Mouse (Mus musculus) spleen, adult 12 weeks (tissue): ENCODE results near the gene Fyn.

Experiments used
- DNase-seq: peaks from one replicate; pipeline ENCODE4 v3.0.0; 2022; ENCODE audit warnings: low spot score

Fyn gene

DNA sequence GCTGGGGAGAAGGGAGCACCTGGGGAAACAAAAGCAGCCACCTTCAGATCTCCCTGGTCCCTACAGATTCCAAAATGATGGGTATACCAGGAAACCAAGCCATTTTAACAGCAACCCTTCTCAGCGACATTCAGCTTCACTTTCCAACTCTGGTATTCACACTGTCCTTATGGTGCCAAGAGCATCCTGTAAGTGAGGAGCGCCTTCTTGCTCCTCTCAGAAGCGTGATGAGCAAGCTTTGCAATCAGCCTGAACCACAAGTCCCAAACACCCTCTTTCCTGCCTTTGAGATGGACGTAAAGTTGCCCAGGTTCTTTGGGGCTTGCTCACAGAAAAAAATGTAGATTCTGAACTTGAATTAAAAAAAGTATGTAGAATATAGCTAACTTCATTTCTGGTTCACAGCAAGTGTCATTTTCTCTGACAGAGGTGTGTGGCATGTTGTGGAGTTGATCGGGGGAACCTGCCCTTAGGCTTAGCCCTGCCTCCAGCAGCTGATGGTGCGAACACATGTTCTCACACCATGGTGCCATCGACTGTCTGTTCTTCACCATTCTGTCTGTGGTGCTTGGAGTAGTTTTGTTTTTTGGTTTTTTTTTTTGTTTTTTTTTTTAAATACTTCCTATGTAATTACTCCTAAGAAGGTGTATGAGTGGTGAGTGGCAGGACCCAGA, 102.5 kb downstream of the Fyn start:
- no peak for DNase-seq

DNA sequence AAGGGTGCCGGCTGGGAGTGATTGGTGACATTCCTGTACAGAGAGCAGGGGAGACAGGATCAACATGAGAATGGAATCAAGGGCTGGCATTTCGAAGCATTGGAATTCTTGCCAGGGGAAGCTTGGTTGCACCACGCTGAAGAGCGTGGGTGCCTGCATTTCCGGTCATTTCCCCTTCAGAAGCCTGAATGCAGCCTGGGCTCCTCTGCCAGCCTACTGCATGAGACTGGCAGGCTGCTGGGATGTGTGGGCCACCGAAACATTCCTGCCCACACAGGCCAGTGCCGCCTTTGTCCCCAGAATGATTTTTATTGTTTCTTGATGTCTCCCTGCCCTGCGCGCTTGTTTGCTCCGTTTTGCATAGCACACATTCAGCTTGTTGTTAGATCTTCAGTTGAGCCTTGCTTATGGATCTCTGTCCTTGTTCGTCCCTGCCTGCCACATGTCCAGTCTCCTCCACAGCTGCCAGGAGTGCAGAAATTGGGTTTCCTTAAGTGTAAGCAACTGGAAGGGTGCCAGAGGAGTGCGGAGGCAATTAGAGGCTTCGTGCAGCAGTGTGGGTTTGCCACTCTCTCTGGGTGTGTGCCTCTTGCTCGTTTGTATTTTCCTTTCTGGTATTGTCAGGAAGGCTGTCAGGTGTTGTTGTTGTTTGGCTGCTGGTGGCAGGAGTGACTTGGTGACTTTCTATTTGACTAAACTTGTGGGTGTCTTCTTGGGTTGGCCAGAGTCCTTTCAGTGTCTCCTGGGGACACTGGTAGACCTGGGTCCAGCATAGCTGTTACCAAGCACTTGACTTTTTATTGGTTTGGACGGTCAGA, 103.3 kb downstream of the Fyn start:
- DNase-seq: no peak

DNA sequence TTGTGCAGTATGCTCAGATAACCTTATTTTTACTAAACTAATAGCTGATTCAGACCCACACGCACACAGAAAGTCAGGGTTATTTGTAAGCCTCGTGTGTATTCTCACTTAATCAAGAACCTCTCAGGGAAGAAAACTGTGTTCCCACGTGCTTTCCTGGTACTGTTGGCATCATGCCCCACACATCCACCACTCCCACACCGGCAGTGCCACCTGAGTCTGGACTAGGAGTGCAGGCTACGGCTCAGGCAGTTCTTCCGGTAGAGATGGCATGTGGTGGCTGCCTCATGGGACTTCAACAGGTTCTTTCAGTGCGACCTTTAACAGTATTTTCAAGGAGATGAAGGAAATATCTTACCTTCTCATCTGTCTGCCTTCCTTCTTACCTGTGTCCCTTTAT, 104.3 kb downstream of the Fyn start:
- no peak for DNase-seq

DNA sequence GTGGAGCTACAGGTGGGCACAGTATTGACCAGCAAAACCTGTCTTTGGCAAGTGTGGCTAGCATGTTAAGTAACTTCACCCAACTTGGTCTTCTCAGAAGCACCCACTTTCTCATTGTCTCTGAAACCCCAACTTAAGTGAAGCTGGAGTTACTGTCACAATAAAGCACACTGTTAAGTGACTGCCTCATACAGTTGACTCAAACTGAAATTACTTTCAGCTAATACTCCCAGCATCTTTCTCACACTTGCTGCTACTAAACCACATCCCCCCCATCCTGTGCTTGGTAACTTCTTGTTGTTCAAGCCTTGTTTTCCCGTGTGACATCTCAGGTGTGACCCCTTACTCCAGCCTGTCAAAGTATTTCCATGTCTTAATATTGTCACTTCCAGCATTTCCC, 110.7 kb downstream of the Fyn start:
- DNase-seq: no peak

DNA sequence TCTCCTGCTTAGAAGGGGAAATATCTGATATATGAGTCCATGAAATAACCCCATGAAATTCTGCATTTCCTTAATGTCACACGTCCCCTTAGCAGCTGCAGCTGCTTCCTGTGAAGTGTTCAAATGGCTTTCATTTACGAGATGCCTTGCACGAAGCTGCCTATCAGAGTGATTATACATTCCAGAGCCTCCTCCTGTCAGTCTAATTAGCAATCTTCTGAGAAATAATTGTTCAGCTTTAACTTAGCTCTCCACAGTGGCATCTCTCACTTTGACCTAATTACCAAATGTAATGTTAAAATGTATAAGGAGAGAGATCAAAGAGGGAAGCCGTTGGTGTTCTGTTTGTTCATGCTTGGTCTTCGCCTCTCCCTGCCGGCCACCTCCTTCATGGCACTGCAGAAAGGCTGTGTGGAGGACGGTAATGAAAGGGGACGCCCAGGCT, 115.7 kb downstream of the Fyn start:
- no peak for DNase-seq

DNA sequence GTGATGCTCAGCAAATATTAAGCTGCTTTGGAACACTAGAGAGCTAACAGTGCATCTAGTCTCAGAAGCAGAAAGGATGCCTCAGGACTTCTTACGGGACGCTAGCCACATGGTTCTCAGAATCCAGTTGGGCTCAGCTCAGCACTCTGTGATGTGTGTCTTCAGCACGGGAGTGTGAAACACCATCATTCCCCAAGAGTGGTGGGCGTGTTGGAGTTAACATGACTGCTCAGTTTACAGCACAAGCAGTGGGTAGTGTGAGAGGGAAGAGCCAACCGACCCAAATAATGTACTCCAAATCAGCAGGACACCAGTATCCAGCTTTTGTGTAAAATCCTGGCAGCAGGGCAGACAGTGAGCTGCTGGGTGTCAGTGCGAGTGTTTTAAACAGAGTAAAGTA, 116.2 kb downstream of the Fyn start:
- DNase-seq: no peak

DNA sequence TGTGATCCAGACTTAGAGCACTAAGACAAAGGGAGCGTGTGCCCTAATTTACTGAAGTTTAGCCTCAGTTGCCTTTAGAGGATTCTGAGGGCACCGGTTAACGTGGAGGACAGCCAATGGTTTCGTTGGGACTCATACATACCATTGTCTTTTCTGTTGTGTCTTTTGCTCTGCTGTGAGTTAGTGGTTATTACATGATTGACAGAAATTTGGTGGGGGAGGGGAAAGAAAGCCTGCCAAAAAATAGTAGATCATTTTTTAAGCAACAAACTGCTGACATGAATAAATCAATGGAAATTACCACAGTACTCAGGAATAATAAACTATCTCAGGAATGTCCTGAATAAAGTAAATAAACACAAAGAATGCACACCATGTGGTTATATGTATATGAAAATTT, 117.3 kb downstream of the Fyn start:
- no peak for DNase-seq

DNA sequence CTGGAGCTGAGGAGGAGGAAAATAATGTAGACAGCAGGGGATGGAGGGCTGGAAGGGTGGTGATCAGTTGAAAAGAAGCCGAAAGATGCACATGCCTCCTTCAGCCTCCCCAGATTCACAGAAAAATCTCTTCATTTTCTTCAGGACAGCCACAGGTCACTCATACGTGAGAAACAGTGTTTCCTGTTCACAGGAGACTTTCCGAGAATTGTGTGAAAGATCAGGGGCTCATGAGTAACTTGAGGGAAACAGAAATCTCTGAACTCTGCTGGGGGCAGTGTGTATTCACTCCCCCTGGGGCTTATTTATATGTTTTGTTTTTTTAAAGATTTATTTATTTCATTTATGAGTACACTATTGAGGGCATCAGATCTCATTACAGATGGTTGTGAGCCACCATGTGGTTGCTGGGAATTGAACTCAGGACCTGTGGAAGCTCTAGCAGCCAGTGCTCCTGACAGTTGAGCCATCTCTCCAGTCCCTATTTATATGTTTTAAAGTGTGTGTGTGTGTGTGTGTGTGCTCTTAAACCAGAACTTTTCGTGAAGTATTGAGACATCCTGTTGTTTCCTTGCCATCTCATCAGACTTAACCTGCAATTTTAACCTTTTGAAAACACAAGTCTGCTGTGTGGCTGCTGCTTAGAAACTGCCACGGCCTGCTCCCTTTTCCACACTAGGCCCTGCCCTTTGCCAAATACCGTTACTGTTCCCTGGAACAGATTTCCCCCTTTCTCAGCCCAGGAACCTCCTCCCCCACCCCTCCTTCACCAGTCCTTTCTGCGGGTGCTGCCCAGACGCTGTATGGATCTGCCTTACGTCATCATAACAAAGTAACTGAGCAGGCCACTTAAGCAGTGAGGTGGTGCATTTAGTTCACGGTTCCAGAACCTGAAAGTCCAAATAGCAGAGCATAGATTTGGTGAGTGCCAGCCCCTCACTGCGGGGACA, 118.1 kb downstream of the Fyn start:
- no peak for DNase-seq

DNA sequence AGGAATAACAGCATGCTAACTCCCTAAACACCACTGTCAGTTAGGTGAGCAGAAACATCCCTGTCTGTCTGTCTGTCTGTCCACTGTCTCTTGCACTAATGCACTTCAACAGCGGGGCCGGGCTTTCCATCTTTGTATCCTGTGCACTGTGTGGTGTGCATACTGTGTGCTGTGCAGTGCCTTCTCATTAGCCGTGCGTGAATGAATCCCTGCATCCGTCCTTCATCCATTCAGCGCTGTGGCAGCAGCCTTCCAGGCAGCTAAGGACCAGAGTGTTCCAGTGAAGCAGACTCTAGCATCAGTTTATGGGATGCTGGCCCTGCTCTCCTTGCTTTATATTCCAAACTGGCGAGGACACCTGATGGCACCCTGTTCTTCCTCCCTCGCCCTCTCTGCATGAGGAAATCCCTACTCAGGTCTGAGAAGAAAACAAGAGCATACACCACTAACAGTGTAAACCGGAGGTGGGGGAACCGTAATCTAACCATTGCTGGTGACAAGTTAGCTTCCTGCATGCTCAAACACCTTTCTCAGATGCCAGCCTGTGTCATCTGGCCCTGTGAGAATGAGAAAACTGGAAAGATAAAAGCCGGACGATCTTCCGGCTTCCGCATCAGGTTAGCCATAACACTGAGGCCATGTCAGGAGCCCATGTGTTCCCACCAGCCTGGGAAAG, 119.2 kb downstream of the Fyn start:
- no peak for DNase-seq

DNA sequence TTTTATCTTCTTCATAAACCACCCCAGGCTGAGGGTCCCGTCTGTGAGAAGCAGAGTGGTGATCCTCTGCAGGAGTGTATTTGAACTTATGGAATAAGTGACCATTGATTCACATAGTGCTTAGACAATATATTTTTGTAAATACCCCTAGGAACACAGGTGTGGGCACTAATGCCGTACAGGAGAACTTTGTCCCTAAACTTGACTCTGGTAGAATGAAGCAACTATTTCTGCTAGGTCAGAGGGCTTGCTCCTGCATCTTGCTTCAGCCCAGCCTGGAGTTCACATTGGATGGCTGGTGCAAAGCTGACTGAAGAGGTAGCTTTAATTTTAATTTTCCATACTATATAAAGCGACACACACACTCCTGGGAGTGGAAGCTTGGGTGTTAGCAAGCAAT, 119.9 kb downstream of the Fyn start:
- DNase-seq: no peak

DNA sequence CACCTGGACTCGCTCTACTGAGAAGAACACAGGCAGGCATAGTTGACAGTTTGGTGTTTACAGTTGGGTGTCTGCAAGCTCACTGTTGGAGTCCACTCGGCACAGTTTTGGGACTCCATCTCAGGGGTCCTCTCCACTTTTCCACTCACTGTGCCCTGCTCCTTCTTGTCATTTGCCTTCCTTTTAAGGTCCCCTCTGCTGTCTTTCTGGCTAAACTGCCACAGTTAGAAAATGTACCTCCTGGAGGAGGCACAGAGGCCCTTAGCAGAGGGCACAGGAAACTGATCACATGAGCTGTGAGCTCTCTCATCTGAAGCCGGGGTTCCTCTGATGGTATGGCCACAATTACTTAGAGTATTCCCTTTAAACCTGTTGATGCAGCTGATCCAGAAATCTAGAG, 120.3 kb downstream of the Fyn start:
- DNase-seq: no peak

DNA sequence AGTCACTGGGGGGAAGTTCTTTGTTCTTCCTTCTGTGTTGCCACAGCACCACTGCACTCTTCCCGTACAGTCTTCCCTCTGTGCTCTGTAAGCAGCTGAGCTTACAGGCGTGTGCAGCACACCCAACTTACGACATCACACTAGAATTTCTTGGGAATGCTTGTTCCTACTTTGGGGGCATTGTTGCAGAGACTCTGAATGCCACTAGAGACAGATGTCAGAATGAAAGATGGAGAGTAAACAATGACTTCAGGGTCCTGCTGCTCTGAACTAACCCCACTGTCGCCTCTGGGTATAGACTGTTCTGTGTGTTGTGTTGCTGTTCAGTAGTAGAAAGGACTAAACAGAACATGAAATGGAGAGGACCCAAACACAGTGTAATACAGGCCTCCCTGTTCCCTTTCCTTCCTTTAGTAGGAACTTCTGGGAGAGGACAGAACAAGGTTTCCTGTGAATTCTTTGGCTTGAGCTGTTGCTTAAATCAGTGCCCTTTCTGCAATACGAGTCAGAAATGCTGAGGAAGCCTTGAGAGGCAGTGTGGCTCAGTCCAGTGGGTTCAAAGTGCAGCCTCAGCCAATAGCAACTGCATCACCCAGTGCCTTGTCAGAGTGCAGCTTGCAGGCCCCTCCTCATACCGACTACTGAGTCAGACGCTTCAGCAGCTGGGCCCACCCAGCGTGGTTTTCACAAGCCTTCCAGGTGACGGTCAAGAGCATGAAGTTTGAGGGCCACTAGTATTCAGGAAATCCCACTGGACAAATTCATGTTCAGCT, 121.9 kb downstream of the Fyn start:
- DNase-seq: no peak

DNA sequence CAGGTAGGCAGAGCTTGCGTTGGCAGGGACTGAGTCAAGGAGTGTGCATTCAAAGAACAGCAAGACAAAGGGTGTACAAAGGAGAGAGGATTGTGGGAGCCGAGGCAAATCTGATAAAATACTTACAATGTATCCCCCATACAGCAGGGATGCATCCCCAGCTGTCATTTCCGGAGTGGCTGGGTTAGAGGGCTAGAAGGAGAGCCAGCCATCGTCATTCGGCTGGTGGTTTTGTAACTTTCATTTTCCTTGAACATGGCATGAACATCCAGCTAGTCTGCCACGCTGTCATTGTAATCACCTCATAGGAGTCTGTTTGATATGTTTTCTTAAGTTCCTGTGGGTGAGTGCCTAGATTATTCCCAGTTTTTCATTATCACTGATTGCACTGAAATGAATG, 123.5 kb downstream of the Fyn start:
- DNase-seq: no peak

DNA sequence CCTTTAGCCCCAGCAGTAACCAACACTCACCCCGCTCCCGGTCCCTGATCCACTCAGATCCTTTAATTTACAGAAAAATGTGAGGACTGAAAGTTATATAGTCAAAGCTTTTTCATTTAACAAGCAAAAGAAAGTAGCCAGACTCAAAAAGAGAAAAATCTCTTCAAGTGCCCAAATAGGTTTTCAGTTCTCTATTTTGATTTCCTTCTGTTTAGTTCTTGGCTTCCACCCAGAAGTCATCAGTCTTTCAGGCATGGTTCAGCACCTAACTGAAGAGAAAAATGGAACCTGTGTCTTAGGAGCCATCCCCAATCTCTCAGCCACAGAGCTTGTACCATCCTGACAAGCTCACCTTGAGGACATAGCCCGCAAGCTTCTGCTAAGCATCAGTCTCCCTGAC, 124.4 kb downstream of the Fyn start:
- no peak for DNase-seq

DNA sequence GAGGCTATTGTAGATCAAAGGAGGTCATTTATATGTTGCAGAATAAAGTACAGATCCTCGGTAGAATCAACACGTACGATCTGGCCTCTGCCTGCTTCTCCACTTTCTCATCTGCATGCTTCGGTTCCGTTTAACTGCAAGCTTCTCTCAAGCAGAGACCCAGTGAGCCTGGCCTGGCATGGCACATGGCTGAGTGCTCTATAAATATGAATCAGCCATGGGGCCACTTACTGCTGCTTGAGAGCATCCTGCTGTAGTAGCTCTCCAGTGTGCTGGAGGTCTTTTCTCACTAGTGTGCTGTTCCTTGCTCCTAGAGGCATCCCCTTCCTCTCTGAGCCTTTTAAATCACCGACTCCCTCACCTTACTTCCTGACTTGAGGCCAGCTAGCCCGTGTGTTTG, 130.0 kb downstream of the Fyn start:
- no peak for DNase-seq

DNA sequence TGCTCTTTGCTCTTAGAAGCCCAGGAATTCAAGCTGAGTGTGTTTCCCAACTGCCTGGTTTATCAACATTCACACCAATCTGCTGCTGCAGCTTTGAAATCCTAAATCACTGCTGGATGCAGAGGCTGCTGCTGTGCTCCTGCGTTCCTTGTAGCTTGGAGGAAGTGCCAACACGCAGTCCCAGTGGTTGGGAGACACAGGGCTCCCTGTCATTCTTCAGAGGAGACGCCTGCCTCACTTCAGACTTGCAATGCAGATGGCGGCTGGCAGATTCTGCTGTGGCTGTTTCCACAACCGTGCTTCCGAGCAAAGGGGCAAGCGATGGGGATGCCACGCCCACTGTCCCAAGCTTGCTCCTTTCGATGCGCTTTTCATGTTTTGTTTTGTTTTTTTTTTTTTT, 132.9 kb downstream of the Fyn start:
- DNase-seq: no peak

DNA sequence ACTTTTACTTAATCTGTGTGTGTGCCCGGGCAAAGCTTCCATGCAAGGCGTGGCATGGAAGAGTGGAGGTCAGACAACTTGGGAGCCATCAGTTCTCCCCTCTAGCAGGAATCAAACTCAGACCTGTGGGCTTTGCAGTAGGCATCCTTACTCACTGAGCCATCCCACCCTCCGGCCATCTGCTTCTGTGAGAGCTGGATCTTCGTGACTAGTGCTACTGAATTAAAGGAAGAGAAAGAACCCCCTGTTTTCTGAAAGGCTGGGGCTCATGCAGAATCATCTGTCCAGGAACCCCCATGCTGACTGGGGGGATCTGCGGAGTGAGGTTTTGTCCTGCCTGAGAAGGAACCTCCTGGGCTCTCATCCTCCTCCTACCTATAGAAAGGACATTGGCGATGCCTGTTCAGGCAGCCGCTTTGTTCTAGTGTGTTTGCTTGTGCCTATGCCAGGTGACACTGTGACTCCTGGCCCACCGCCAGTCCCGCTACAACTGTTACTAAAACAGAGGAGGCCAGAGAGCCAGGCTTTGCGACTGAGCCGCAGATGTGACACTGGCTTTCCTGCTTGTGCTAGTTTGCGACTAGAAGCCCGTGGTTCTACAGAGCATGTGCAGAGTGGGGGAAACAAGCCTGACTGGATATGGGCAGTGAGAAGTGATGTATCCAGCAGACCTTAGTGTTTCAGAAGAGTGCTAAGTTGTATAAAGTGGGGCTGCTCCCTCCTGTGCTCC, 133.5 kb downstream of the Fyn start:
- DNase-seq: no peak

DNA sequence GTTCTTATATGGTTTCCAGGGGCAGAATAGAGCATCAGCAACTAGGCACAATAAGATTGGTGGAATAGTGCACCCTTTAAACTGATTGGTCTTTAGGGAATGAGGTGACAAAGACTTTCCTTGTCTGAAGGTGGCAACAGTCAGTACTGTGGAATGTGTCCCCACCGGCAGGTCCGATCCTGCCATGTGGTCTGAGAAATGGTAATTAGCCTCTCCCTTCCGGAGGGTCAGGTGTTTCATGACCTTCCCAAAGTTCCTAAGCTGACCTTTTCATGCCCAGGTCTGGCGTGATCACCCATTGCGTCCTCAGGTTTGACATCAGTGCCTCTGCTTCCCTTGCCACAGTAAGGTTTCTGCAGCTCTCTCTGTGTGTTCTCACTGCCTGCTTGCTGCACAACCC, 134.7 kb downstream of the Fyn start:
- DNase-seq: no peak

DNA sequence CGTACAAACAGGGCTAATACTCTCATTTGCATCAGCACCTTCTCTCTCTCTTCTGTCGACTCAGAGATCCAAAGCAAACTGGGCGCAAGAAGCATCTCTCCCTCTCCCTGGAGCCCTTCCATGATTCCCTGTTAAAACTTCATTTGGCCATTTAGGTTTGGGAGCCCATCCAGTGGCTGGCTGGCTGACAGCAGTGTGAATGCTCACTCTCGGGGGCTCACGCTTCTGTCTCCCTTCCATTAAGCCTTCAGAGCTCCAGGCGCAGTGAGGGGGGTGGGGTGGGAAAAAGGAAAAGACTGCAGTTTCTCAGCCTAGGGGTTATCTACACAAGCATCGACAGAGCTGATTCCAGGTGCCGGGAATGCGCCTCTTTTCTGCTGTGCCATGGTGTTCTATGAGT, 136.4 kb downstream of the Fyn start:
- DNase-seq: no peak

DNA sequence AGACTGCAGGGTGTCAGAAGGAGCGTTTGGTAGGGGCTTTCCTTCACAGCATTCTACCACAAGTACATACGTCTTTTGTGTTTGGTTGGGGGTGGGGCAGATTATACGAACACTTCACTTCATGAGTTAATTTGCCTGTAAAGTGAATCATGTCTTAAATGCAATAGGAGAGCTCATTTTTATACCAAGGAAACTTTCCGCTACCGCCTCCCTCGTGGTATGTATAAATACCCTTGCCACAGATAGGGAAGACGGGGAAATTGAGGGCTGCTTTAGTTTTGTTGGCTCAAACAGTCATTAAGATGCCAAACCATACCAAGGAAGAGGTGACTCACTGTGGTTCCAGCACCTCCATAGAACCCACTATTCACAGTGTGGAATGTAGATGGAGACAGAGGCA, 137.0 kb downstream of the Fyn start:
- DNase-seq: no peak

DNA sequence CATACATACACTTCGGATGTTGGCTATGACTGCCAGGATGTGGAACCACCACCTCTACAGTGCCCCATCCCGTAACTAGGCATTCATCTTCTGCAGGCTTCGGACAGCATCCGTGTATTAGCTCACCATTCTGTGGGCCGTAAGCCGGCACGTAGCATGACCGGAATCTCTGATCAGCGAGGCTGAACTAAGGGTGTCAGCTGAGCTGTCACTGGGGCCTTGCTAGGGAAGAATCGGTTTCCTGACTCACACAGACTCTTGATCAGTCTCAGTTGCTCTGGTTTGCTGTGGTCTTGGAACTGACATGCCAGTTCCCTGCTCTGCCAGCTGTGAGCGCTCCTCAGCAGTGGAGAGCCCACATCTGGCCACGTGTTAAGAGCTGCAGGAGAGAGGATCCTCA, 137.7 kb downstream of the Fyn start:
- no peak for DNase-seq
